Mouse (Mus musculus): Measurements from ENCODE around the gene Caml.

DNA sequence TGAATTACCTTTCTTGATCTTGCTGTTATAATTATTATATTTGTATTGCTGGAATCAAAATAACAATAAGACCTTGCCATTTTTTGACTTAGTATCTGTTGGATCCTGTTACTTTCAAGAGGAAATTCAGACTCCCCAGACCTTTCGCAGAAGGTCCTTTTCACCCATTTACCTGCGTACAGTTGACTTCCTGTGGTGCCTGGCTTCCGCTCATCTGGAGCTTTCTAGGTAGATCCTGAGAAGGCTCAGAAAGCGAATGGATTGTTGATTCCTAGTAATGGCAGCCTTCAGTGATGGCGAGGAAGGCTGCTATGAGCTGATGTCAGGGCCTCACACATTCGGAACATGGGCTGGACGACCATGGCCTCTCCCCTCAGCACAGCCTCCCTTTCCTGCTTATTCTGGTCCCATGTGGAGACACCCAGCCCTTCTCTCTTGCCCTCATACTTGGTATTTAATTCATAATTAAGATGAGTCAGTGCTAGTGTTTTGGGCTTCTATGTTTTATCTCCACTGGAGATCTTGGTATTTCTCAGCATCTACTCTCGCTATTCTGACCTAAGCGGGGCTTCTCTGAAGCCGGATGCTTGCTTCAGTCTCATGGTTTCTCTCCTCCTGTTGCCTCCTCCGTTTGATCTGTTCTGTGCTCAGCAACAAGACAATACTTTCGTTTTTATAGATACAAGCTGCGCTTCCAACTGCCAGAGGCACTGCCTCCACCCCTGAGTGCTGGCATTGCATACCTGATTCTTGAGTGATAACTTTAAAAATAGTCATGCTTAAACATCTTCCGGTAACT lies 13.6 kb downstream of the Caml start:
- TF ChIP-seq CTCF (IDR thresholded peaks at IDR 0.05; ENCODE audit: control insufficient read depth, insufficient read depth, insufficient replicate concordance, low read depth, low read length) (no peak), POLR2A (IDR thresholded peaks at IDR 0.05; ENCODE audit: control insufficient read depth, low read depth, low read length) (no peak)
